Mouse (Mus musculus) gastrocnemius, postnatal 4 days (tissue): ENCODE results near the gene Lrit2. TPM values are rescaled to one million over a fixed set of nuclear protein-coding genes. Genes with fewer than 3 reads are reported as not detected.

Source experiments
- DNase-seq, 2 experiments: peaks; one replicate each; pipeline ENCODE4 v3.0.0; 2021 to 2022; ENCODE audit warnings: low spot score in 2 of 2, mixed read lengths in 2 of 2
- total RNA-seq, 2 experiments: library from RNA; stranded (reverse); gene quantifications; 2 replicates each; pipeline ENCODE4 v1.2.3; 2021

Gene Lrit2
- total RNA-seq, 2 experiments from 2014 or later, result not detected

DNA sequence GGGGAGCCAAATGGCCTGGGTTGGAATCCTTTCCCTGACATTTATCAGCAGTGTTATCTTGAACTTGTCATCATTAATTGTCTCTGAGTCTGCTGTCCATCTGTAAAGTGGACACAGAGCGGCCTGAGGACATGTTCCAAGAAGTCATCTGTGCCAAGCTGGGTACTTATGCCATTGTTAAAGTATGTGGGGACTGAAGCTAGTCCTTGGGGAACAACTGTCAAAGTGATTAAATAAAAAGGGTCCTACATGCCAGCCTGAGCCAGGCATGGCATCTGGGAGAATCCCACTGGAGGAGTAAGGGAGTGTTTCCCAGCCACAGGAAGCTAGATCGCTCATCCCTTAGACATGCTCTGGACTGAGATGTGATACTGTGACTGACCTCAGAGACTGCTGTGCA is 42.7 kb downstream of the Lrit2 start:
- no peak for DNase-seq

GRCm38 (mm10) chr14:37111371-37111770 is 43.6 kb downstream of the Lrit2 start:
- no peak for DNase-seq

GRCm38 (mm10) chr14:37112931-37113330 is 45.2 kb downstream of the Lrit2 start:
- DNase-seq, result no peak

DNA sequence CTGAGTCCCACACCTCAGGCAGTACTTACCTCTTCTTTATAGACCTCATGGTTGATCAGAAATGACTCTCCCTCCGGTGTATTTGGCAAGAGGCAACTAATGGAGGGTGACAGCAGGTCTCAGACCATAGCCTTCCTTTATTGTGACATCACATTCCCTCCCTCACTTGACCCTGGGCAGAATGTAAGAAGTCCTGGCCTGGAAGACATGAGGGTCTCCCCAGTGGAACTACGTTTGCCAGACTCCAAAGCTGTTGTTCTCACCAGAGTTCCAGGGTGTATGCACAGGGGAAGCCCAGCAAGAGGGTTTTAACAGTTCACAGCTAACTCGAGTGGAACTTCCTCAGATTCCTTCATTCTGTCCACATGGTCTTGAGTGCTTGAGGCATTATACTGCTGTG is 46.2 kb downstream of the Lrit2 start, which contains the start of gene 2610528A11Rik:
2610528A11Rik (minus strand) TSS at position 101 of the 400 bp plus-strand sequence.
- no peak for DNase-seq

DNA sequence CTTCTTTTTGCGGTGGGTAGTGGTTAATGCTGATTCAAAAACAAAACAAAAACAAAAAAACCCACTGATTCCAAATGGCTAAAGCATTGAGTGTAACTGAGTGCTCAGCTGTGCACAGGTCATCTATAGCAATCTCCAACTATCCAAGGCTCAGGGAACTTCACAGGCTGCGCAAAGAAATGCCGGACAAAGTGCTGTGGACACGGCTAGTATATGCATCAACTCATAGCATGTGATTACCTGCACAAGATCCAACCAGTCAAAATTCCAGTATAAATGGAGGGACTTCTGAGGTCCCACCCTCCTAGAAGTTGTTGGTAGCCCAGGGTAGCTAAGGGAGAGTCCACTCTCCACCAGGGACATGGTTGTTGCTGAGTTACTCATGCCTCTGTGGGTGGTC is 51.5 kb downstream of the Lrit2 start:
- DNase-seq, result no peak

Other genes starting within 250 kb of the Lrit2 start
- 10 to 100 TPM; 59.4 to 63.7 TPM for gene Ccser2, start 99.2 kb upstream of the Lrit2 start, total RNA-seq
- 1 to 10 TPM; 1.3 TPM for gene Rgr, start 19.0 kb upstream of the Lrit2 start, total RNA-seq
- gene Lrit1, start 13.1 kb upstream of the Lrit2 start, total RNA-seq, result under 1 TPM in 1 of 2 experiments, not detected in 1; 0.05 TPM
- gene Cdhr1, start 30.4 kb downstream of the Lrit2 start, total RNA-seq, result not detected
- gene 2610528A11Rik, start 46.1 kb downstream of the Lrit2 start, total RNA-seq, result not detected
- 100 to 1,000 TPM; 175 to 186 TPM for gene Ghitm, start 67.3 kb downstream of the Lrit2 start, total RNA-seq